In the genomic region with DNA sequence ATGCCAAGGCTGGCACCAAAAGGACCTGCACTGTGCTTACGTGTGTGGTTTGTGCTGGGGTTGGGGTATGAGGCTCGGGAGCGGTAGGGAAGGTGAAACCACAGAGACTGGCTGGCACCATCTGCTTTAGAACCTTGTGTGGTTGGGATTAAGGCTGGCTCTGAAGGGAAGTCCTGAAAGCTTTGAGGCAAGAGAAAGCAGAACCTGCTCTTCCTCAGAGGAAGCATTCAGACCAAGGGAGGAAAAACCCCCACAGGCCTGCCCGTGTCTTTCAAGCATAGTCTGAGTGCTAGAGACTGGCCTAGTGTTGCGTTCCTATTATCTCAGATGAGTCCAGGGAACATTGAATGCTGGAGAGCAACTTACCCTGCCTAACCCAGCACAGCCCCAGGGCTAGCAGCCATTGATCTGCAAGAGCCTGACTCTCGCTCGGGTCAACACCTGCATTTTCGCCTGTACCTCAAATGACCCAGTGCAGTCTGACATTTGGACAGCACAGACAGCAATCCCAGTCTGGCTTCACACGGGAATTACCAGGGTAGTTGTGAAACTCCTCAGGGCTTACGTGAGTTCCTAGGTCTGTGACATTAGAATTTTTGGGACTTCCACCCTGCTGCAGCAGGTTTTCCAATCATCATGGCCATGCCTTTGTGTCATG, we compare ENCODE assay signal across 8 mouse cellular contexts. TPM values are rescaled to one million over a fixed set of nuclear protein-coding genes. Genes with fewer than 3 reads are reported as not detected.
DNase-seq lines count a peak whose midpoint lies in the region; ATAC-seq and TF ChIP-seq lines count a peak whose summit lies in the region.

No protein-coding gene starts in this region.

- H3K4me3 ChIP-seq in heart, embryonic 10.5 days = no peak overlapping the region
- peak overlapping the region in 1 of 2 experiments; percentile 9; a peak in 1 of 4 replicates for H3K4me3 ChIP-seq in ES-E14 (ENCODE audit: insufficient read depth in 1 of 2, low read depth in 1 of 2, low read length in 2 of 2, poor library complexity in 1 of 2, severe bottlenecking in 1 of 2)
- peak overlapping the region; percentile 90 for H3K4me3 ChIP-seq in megakaryocyte, embryonic 14.5 days (replicated peaks)

- ATAC-seq in granulocyte monocyte progenitor cell, adult 5-6 weeks (replicated peaks; ENCODE audit: poor library complexity, severe bottlenecking) = peak; percentile 57
- ATAC-seq in erythroid progenitor cell, adult 5-6 weeks (replicated peaks; ENCODE audit: low FRiP score, poor library complexity, severe bottlenecking) = no peak

- WGBS in heart, embryonic 10.5 days = 83% methylated on average over 10 of the region's 10 CpGs

- H3K9ac ChIP-seq in ES-E14 (ENCODE audit: insufficient read depth, low read depth, low read length, poor library complexity, severe bottlenecking) = peak overlapping the region; percentile 8; the same call in 1 of the 2 replicates

- H3K4me1 ChIP-seq in heart, embryonic 10.5 days = peaks cover 10% of the 10 kb centered on the region; the same call in 1 of the 2 replicates
- peaks cover 0 to 10% of the 10 kb centered on the region in 2 experiments; a peak in 2 of 4 replicates for H3K4me1 ChIP-seq in ES-E14 (ENCODE audit: control insufficient read depth in 2 of 2, insufficient read depth in 2 of 2, low read length in 2 of 2, poor library complexity in 1 of 2)
- peaks cover 74% of the 10 kb centered on the region for H3K4me1 ChIP-seq in megakaryocyte, embryonic 14.5 days

- H3K9me3 ChIP-seq in heart, embryonic 10.5 days = no peaks in the 10 kb centered on the region
- no peaks in the 10 kb centered on the region for H3K9me3 ChIP-seq in ES-E14 (ENCODE audit: control insufficient read depth, insufficient read depth, low read depth, low read length)
- no peaks in the 10 kb centered on the region for H3K9me3 ChIP-seq in megakaryocyte, embryonic 14.5 days

- no peak for DNase-seq in heart, embryonic 10.5 days (ENCODE audit: low spot score)
- DNase-seq in heart, adult 8-10 months (ENCODE audit: low spot score) = no peak
- no peak for DNase-seq in ES-E14 (ENCODE audit: low read depth, low spot score)
- no peak for DNase-seq in ovary, postnatal 36 days (ENCODE audit: low spot score)
- DNase-seq in kidney, postnatal 14 days = no peak

- H3K27ac ChIP-seq in heart, embryonic 10.5 days = 0 out of 2 replicates have a peak overlapping the region, but pooled peaks have one; percentile 54
- H3K27ac ChIP-seq in ES-E14 (ENCODE audit: insufficient read depth, low read depth, low read length, poor library complexity, severe bottlenecking) = no peak overlapping the region

- in situ Hi-C loops in ES-E14 (cut with MboI; ENCODE audit: low sequenced_read_pairs in 2 of 2, unreplicated experiment in 2 of 2) = no loop called here

- no peaks in the 10 kb centered on the region for H3K27me3 ChIP-seq in heart, embryonic 10.5 days (ENCODE audit: insufficient read depth, poor library complexity, severe bottlenecking)
- peaks cover 22% of the 10 kb centered on the region for H3K27me3 ChIP-seq in megakaryocyte, embryonic 14.5 days (replicated peaks)

- H3K36me3 ChIP-seq in heart, embryonic 10.5 days = no peaks in the 10 kb centered on the region
- H3K36me3 ChIP-seq in ES-E14 (ENCODE audit: control insufficient read depth, insufficient read depth, low read length, poor library complexity, severe bottlenecking) = no peaks in the 10 kb centered on the region
- H3K36me3 ChIP-seq in megakaryocyte, embryonic 14.5 days (replicated peaks; ENCODE audit: low read length) = peaks cover 3% of the 10 kb centered on the region

TF ChIP-seq in ES-E14, 5 proteins besides CTCF, POLR2A, EP300 and RAD21:
- TF ChIP-seq ZC3H11A (IDR thresholded peaks at IDR 0.05; ENCODE audit: borderline replicate concordance, low read depth, low read length) (no peak), HCFC1 (IDR thresholded peaks at IDR 0.05; ENCODE audit: borderline replicate concordance, insufficient read depth, low read length) (no peak; the same call in 1 of the 2 replicates), MAFK (IDR thresholded peaks at IDR 0.05; ENCODE audit: insufficient read depth, low read depth, low read length) (no peak), CHD2 (IDR thresholded peaks at IDR 0.05; ENCODE audit: low read depth, low read length) (no peak), ZNF384 (IDR thresholded peaks at IDR 0.05; ENCODE audit: low read depth, low read length) (no peak)

RNA-seq across cellular contexts. Expression of a gene that starts 0.5 kb away (rescaled TPM):
- polyA plus RNA-seq in heart, embryonic 10.5 days (2016; fragmentation: Nextera tagmentation; extraction: Ambion mirVana) = 0.49 and 1.8 TPM in 2 replicates
- total RNA-seq in heart, adult 8-10 months (2022) = 10 to 100 TPM; 62.3 to 89.3 (median 69.4) TPM
- 6.2 and 20.9 TPM in 2 replicates for total RNA-seq in ES-E14 (2012; rRNA removed)
- total RNA-seq in granulocyte monocyte progenitor cell, adult 5-6 weeks (2014; fragmentation: Nextera tagmentation) = 16.4 and 29.8 TPM in 2 replicates
- 14.1 and 23.2 TPM in 2 replicates for total RNA-seq in granulocyte monocyte progenitor cell, adult 5-6 weeks (2017)
- polyA plus RNA-seq in megakaryocyte, embryonic 14.5 days (2012; ENCODE audit: insufficient read depth, low replicate concordance) = 1.0 TPM in 1 of 2 replicates, not detected in the other
- total RNA-seq in erythroid progenitor cell, adult 5-6 weeks (2015; ENCODE audit: low replicate concordance) = 0.42 and 1.1 TPM in 2 replicates
- 5.1 TPM in 1 of 2 replicates, not detected in the other for total RNA-seq in erythroid progenitor cell, adult 5-6 weeks (2017; ENCODE audit: low replicate concordance)

RNA-seq across cellular contexts. Expression of a gene that starts 51.6 kb away (rescaled TPM):
- 4.9 and 5.5 TPM in 2 replicates for polyA plus RNA-seq in heart, embryonic 10.5 days (2016; fragmentation: Nextera tagmentation; extraction: Ambion mirVana)
- 10 to 100 TPM in 3 of 4 experiments, 1 to 10 TPM in 1; 9.9 to 14.3 (median 12.0) TPM for total RNA-seq in heart, adult 8-10 months (2022)
- total RNA-seq in ES-E14 (2012; rRNA removed) = 5.5 and 6.0 TPM in 2 replicates
- total RNA-seq in granulocyte monocyte progenitor cell, adult 5-6 weeks (2014; fragmentation: Nextera tagmentation) = 22.1 and 24.8 TPM in 2 replicates
- 34.5 and 40.2 TPM in 2 replicates for total RNA-seq in granulocyte monocyte progenitor cell, adult 5-6 weeks (2017)
- polyA plus RNA-seq in megakaryocyte, embryonic 14.5 days (2012; ENCODE audit: insufficient read depth, low replicate concordance) = 1.3 and 4.9 TPM in 2 replicates
- 18.0 and 22.2 TPM in 2 replicates for total RNA-seq in erythroid progenitor cell, adult 5-6 weeks (2015; ENCODE audit: low replicate concordance)
- total RNA-seq in erythroid progenitor cell, adult 5-6 weeks (2017; ENCODE audit: low replicate concordance) = 21.6 and 21.8 TPM in 2 replicates
